Mouse (Mus musculus) mesoderm, embryonic 11.5 days (tissue): ENCODE measurements around the gene Zfp13.
"Not testable (repeated sequence)": the region's sequence is repeated elsewhere in the genome, so short reads cannot be mapped to it uniquely, and the experiment has no call there.

Experiments
- DNase-seq: peaks from one replicate; pipeline ENCODE4 v3.0.0-alpha.2; 2012; ENCODE audit warnings: low read depth, low spot score

The Zfp13 gene

GRCm38 (mm10) chr17:23550188-23550791, 49.0 kb downstream of the Zfp13 start:
- DNase-seq = peak; percentile 92

GRCm38 (mm10) chr17:23549441-23549840, 49.8 kb downstream of the Zfp13 start:
- no peak for DNase-seq

DNA sequence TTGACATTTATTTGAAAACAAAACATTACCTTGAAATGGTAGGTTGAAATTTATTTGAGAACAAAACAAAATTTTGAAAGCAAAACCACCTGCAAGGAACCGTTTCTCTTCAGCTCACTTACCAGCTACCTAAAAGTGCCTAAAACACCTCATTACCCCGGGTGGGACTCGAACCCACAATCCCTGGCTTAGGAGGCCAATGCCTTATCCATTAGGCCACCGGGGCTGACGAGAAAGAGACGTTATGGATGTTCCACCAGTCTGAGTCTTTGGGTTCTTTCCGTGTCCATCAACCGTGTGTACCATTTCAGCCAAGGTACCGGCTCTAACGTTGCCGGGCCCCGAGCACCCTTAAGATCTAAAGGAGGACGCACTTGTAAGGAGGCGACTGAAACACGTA, 50.7 kb downstream of the Zfp13 start:
- peak; percentile 90 for DNase-seq

DNA sequence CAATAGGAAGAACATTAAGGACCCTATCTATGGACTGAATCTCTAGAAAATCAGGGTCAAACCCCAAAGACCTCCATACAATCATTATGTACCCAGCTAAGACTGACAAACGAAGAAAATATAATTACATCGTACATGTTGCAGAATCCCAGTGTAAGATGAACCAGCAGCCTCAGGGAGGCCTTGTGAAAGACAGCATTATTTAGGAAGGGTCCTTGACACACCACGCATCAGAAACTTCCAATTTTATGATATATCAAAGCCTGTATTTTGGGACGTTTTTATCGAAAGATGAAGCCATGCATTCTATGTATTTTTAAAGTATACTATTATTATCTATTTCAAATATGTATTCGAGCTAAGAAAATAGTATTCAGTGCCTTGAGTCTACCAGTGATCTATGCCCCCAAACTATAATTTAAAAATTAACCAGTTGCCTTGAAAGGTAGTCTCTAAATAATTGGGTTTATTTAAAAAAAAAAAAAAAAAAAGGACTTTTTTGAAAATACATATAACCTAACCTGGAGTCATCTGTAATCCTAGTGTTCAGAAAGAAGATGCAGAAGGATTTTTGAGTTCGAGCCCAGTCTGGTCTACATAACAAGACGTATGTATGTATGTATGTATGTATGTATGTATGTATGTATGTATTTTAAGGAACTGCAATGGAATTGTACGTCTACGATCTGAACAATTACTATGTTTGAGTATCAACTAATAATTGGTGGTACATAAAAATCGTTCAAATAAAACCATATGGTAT, 51.4 kb downstream of the Zfp13 start:
- DNase-seq = no peak

DNA sequence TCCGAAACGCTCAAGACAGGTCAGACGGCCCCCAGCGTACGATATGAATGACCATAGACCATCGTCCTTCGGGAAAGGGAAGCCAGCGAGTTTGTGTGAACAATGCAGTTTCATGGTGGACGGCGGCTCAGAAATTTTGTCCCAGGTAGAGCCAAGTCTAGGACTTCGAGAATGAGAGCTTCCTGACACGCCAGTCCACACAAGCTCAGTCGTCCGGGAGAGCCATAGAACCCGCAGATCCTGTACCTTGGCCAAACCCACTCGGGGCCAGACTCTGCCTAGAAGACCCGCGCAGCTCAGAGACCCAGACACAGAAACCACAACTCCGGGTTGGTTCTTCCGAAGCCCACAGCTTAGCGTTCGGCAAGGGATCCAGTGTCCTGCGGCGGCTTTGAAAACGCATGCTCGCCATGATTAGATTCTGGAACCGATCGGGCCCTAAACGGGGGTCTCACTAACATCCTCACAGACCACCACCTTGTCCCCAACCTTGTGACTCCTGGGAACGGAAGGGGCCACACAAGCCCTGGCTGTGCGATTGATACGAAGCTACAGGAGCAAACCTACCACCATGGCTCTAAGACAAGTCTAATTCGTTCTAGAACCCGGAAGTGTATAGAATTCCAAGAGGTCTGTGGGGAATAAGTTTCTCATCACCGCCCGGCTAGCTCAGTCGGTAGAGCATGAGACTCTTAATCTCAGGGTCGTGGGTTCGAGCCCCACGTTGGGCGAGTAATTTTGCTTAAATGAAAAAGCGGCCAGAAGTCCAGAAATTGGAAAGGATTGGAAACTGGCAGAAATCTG, 52.4 kb downstream of the Zfp13 start:
- peak; percentile 89 for DNase-seq

GRCm38 (mm10) chr17:23546333-23546701, 53.0 kb downstream of the Zfp13 start:
- DNase-seq = peak; percentile 87

DNA sequence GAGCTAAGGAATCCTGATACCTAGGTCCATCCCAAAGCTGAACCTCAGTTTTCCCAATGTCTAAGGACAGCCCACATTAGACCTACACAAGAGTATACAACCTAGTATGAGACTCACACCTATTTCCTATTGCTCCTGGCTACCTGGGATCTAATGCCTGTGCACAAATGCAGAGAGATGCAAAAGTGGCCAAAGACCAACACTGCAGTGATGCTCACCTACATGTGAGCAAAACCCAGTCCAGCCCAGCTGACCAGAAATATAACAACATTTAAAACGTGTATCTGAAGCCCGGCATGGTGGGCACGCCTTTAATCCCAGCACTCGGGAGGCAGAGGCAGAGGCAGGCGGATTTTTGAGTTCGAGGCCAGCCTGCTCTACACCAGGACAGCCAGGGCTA, 53.4 kb downstream of the Zfp13 start:
- DNase-seq = no peak

DNA sequence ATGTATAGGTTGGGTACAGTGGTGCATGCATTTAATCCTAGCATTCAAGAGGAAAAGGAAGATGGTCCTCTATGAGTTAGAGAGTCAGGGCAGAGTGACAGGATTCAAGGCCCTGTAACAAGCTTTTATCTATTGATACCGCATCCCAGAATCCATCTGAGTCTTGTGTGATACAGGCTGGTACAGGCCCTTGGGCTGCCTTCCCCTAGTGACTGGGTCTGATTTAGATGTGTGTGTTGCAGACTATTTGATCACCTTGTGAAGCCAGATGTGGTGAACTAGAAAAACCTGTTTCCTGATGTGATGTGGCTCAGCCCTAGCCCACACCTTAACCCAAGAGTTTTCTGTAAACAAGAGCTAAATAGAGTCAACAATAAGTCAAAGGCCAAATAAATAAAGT, 54.5 kb downstream of the Zfp13 start:
- no peak for DNase-seq

GRCm38 (mm10) chr17:23543983-23544382, 55.3 kb downstream of the Zfp13 start:
- no peak for DNase-seq

DNA sequence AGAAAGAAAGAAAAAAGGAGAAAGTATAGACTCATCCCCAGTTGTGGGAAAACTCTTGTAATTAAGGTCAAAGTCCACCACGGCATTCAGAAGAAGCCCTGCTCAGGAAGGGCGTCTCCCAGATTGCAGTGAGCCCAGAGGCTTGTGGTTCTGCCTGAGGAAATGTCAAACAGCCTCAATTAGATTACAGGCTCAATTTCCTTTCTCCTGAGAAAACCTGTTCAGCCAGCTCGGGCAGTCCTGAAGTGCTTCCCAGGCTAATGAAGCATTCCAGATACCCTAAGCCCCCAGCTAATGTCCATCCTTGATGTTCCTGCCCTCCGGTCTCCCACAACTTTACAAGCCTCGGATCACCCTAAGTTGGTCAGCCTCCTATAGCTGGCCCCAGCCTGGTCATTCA, 56.0 kb downstream of the Zfp13 start:
- DNase-seq = no peak

- DNase-seq = no peak
These were observed 56.5 kb downstream of the Zfp13 start for GRCm38 (mm10) chr17:23542835-23543234.

- DNase-seq = no peak
These were observed 57.1 kb downstream of the Zfp13 start for GRCm38 (mm10) chr17:23542004-23542720.

GRCm38 (mm10) chr17:23540605-23541475, 58.4 kb downstream of the Zfp13 start:
- no peak for DNase-seq

DNA sequence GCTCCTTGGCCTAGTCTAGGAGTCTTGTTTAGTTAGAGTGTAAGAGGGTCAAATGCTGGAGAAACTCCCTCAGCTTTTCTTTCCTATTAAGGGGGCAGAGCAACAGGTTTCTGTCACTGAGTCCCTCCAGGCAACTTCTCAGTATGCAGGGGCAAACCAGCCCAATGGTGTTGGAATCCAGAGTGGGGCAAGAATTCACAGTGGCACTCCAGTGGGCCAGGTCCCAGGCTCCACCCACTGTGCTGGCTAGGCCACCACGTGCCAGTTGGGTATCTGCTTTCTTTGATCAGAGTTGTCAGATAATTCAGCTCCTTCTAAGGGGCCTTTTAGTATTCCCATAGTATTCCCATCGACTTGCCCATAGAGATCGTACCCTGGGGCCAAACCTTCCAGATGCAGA, 59.2 kb downstream of the Zfp13 start:
- no peak for DNase-seq

GRCm38 (mm10) chr17:23539608-23540007, 59.7 kb downstream of the Zfp13 start:
- DNase-seq = no peak

- DNase-seq = no peak
These were observed 60.8 kb downstream of the Zfp13 start for GRCm38 (mm10) chr17:23538299-23539015.

- DNase-seq = no peak
These were observed 61.6 kb downstream of the Zfp13 start for GRCm38 (mm10) chr17:23537554-23538255.

DNA sequence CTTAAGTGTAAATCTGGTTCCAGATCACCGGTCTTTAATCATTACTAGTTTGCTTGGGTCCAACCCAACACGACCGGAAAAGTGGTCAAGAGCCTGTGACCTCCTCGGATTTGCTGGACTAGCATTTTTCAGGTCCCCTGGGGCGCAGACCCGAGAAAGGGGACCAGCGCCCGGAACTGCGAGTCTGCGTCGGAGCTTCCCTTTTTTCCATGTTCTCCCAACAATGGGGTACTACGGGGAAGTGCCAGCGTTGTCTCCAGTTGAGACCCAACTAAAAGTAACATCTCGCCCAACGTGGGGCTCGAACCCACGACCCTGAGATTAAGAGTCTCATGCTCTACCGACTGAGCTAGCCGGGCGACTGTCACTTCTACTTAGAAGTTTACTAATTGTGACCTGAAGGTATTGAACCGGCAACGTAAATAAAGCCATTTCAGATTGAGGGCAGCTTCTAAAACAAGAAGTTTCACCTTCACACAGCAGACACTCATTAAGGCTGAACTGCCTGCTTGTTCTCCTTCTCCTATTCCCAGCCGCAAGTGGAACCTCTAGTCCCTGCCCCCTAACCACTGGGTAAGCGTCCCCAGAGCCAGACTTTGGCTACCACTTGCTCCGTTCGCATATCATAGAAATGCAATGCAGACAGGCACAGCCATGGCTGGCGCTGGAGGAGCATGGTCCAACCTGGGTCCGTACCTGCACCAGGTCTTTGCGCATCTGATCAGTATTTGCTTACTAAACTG, 64.1 kb downstream of the Zfp13 start:
- not testable (repeated sequence) for DNase-seq
